Mouse (Mus musculus) heart, adult 11 months (tissue): ENCODE measurements around the gene Purb.
A peak's percentile ranks its signal among the peaks of the same experiment; 100 is the strongest.

Experiments
- DNase-seq: peaks from one replicate; pipeline ENCODE4 v3.0.0; 2022

The Purb gene

DNA sequence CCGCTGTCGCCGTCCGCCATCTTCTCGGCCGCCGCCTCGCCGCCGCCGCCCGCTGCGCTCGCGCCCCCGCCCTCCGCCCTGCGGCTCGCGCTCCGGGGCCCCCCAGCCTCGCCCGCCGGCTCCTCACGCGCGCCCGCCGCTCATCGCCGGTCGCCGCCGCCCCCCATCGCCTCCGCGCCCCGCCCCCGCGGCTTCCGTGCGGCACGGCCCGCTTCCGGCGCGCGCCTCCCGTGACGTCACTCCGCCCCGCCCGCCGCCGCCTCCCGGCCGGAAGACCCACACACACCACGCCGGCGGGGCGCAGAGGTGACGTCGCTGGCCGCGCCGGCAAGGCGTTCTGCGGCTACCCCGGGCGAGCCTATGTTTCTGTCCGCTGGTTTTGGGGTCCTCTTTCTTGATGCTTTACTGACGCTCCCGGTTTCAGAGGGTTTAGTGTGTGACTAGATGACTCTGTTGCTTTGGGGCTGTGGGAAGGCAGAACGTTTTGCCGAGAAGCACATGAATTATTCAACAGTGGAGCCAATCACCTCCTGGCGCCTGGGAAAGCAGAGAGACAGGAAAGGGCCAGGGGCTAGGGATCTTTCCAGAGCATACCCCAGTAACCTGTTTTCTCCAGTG, at the start of gene Purb:
Gene Purb, minus strand, starts transcription at position 51 of the 618 bp plus-strand sequence.
- DNase-seq, result peak; percentile 99

- no peak for DNase-seq
Observed at GRCm38 (mm10) chr11:6525241-6525640, 49.5 kb upstream of the Purb start.

- DNase-seq, result peak; percentile 85
Observed at GRCm38 (mm10) chr11:6524880-6525238, 49.1 kb upstream of the Purb start.

DNA sequence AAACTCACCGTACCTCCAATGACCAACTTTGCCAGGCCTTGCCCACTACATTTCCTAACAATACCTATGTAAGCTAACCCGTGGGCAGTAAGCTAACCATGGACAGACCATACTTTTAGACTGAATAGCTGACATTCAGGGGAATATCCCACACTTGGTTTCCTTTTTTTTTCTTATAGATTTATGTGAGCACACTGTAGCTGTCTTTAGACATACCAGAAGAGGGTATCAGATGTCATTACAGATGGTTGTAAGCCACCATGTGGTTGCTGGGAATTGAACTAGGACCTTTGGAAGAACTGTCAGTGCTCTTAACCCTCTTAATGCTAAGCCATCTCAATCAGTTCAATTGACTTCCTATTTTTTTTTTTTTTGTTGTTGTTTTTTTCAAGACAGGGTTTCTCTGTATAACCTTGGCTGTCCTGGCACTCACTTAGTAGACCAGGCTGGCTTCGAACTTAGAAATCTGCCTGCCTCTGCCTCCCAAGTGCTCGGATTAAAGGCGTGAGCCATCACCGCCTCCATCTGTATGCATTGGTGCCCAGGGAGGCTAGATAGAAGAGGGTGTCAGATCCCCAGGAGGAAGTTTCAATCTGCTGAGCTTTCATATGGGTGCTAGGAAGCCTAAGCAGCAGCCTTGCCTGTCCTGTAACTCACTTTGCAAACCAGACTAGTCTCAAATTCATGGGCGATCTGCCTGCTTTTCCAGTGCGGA, 48.6 kb upstream of the Purb start:
- DNase-seq, result no peak

GRCm38 (mm10) chr11:6523662-6524088, 48.0 kb upstream of the Purb start:
- DNase-seq, result no peak

DNA sequence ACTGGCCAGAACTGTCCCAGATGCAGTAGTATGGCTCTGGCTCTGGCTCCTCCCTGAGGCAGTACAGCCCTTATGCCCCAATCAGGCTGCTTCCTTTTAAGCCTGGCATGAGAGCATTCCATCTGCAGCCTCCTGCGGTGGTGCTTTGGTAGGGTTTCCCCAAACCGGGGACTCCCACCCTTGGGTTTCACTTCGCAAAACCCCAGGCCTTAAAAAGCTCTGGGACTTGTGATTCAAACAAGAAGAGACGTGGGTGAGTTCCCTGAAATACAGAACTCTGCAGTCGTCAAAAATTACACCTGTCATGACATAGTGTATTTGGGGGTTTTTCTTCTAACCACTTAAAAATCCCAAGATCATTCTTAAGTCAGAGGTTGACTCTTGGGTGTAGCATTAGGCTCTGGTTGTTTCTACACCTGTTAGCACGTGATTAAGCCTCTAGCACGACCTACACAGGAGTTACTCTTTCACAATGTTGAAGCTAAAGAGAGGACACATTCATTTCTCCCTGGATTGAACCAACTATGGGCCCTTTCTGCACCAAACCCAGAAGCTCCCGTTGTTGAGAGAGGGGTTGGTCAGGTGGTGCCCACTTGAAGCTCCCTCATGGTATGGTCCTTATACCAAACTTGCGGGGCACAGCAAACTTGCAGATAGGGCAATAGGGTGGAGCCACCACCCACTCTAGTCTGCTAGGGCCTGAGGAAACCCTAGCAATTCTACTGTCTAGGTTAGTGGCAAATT, 47.2 kb upstream of the Purb start:
- peak; percentile 95 for DNase-seq

DNA sequence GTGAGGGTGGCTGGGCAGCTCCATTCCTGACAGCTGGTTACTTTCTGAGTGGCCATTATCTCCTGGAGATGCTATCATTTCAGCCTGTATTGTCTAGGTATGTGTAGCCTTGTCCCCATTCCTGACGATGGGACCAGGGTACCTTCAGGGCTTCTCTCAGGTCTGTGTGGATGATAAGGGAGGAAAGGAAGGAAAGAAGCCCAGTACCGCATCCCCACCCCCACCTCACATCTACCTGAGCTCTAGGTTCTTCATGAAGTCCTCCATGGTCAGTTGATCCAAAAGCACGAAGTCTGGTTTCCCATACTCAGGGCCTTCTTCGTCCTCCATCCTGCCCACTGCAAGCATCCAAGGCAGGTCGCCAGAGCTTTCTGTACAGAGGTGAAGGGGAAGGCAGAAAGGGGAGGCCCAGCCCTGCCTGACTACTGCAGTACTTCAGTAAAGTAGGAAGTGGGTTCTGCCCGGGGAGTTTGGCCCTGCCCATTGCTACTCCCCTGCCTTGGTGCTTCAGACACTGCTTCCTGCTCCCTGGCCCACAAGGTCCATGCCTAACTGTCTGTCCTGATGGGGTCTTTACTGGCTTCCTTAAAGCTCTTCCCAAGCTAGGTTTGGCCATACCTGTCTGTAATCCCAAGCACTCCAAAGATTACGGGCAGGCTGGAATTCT, 44.9 kb upstream of the Purb start, which contains the start of gene Myo1g:
Gene Myo1g, minus strand, starts transcription at position 459 of the 667 bp plus-strand sequence.
- peak; percentile 95 for DNase-seq

GRCm38 (mm10) chr11:6519491-6520033, 43.8 kb upstream of the Purb start:
- DNase-seq, result peak; percentile 93

DNA sequence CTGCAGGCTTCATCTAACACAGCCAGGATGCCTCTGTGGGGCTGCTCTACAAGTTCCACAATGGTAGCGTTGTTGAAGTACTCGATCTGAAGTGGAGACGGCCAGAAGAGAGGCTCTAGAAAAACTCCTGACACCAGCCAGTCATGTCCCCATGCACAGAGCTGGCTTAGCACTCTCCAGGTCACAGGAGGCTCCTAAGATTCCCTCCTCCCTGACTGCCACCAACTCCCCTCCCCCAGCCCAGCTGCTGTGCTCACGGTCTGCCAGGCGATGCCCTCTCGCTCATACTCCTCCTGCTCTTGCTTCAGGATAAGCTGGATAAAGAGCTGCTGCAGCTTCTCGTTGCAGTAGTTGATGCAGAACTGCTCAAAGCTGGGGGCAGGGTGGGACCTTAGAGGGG, 39.1 kb upstream of the Purb start:
- no peak for DNase-seq

DNA sequence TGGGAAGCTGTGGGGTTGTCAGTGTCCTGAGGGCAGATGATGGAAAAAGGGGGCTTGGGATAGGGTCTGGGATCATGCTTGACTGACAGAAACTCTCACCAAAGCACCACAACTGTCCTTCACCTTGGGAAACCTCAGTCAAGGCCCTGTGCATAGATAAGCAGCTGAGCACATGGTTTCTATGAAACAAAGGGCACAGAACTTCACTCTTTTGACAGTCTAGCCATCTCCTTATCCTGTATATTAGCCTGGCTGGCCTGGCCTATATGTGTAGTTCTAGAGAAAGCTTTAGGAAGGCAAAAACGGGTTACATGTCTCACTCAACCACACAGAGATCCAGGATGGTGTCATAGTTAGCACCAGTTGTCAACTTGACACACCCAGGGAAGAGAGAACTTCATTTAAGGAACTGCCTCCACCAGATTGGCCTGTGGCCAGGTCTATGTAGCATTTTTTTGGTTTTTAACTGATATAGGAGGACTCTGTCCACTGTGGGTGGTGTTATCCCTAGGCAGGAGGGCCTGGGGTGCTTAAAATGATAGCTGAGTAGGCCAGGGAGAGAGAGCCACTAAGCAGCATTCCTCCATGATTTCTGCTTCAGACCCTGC, 32.7 kb upstream of the Purb start:
- peak; percentile 88 for DNase-seq

GRCm38 (mm10) chr11:6506516-6506915, 30.8 kb upstream of the Purb start:
- no peak for DNase-seq

DNA sequence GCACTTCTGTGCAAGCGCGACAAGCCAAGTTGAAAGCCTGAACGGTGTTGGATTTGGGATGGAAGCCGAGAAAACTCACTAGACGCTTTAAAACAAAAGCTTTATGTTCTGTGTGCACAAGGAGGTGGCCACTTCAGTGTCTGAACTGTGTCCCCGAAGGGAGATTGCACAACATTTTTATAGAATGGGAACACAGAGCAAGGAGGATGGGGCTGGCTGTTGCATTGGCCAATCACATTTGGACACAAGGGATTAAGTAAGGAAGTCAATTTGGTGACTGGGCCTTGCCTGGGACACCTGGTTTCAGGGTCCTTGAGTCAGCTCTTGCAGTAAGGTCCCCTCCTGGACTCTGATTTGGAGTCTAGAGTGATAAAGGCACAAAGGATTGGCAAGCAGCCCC, 29.0 kb upstream of the Purb start:
- peak; percentile 81 for DNase-seq

GRCm38 (mm10) chr11:6504226-6504625, 28.5 kb upstream of the Purb start:
- DNase-seq, result no peak

DNA sequence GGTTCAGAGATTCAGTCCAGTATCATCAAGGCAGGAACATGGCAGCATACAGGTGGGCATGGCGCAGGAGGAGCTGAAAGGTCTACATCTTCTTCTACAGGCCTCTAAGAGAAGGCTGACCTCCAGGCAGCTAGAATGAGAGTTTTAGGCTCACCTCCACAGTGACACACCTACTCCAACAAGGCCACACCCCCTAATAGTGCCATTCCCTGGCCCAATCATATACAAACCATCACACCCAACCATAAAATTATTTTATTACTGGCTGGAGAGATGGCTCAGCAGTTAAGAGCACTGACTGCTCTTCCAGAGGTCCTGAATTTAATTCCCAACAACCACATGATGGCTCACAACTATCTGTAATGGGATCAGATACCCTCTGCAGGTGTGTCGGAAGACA, 26.8 kb upstream of the Purb start:
- DNase-seq, result no peak

GRCm38 (mm10) chr11:6497311-6497948, 21.7 kb upstream of the Purb start:
- peak; percentile 84 for DNase-seq

DNA sequence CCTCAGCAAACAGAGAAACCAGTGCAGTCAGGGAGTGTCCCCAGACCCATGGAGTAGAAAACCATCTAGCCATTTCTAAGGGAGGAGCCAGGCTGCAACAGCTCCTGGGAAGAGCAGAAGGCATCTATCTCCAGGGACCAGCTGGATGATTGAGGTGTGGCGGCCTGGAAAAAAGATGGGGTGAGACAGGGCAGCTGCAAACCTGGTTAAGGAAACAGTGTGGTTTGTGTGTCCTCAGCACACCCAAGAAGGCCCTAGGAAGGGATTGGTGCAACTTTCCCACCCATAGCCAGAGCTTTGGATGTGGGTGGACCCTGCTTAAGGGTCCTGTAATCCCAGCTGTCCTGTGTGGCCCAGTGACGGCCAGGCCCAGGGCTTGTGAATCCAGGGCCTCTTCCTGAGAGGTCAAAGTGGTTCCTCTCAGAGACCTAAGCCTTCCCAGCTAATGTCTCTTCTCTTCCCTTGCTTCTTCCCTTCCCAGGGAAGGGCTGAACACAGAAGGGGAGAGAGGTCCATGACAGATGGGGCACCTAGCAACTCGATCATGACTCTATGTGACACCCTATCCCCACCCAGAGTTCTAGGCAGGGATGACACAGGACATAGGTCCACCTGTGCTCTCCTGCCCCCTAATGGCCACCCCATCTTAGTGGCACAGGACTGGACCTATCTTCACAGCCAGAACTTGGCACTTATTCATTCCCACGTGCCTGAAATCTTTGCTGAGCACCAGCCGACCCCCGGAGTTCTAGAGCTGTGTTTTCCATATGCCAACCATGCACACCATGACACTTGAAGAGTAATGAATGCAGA, 14.2 kb upstream of the Purb start:
- peak; percentile 90 for DNase-seq

GRCm38 (mm10) chr11:6489257-6489656, 13.5 kb upstream of the Purb start:
- DNase-seq, result peak; percentile 75

GRCm38 (mm10) chr11:6488041-6488684, 12.4 kb upstream of the Purb start:
- DNase-seq, result peak; percentile 58

DNA sequence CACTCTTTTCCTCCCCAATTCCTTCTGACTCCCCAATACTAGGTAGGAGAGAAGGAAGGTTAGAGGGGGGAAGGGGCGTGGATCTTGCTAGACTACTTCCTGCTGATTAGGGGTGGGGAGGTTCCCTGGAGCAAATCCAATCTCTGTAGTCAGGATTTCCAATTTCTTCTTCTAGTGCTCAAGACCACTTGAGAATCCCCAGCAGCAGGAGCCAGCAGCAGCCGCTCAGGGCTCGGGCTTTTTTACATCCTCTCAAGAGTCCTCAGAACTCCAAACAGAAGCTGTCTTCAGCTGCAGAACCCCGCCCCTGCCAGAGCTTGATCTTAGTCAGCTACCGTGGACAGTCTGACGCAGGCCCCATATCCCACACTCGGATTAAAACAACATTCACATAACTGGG, 11.8 kb upstream of the Purb start:
- no peak for DNase-seq

DNA sequence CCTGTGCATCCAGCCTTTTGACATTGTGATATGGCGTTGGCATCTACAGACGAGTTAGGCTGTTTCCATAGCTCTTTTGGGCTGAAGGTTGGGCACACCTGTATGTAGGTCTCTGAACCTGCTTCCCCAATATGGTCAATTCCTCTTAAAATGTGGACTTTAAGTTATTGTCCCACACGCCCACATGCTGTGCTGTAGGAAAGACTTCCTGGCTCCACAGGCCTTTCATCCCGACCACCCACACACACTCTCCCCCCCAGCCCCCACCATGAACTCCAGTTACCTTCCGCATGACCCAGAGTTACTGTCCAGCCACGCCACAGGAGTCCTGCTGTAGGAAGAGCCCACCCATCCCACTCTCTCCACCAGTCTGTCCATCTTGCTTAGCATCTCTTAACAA, 11.2 kb upstream of the Purb start:
- peak; percentile 66 for DNase-seq
